Mouse (Mus musculus) forebrain, embryonic 14.5 days (tissue): ENCODE data around the gene Zrsr1. TPM values are rescaled to one million over a fixed set of nuclear protein-coding genes. Genes with fewer than 3 reads are reported as not detected.

Experiments
- ATAC-seq: fragments of 200-750 bp; cut with Nextera tagmentation; 2 replicates; pipeline ENCODE4 v1.8.0; 2017; ENCODE audit warnings: mild to moderate bottlenecking, moderate library complexity
- DNase-seq: peaks from one replicate; pipeline ENCODE4 v3.0.0-alpha.2; 2015; ENCODE audit warnings: low spot score
- H3K27ac ChIP-seq: fragments of 300-500 bp; sonication (generic); 2 replicates; pipeline ENCODE4 v1.5.1; 2014; ENCODE audit warnings: low read depth, mild to moderate bottlenecking, control low read depth, low read length, moderate library complexity
- H3K27me3 ChIP-seq: fragments of 300-500 bp; sonication (generic); replicated peaks from 2 replicates; pipeline ENCODE4 v1.6.1; 2014; ENCODE audit warnings: low read length, control low read depth, mixed read lengths; ENCODE audit not compliant: control insufficient read depth, insufficient read depth
- H3K36me3 ChIP-seq: fragments of 300-500 bp; sonication (generic); 2 replicates; pipeline ENCODE4 v1.6.1; 2014; ENCODE audit warnings: low read length, control low read depth; ENCODE audit not compliant: control insufficient read depth, insufficient read depth
- H3K4me1 ChIP-seq: fragments of 300-500 bp; sonication (generic); 2 replicates; pipeline ENCODE4 v1.6.1; 2014; ENCODE audit warnings: antibody characterized with exemption, low read length, control low read depth; ENCODE audit not compliant: control insufficient read depth, insufficient read depth
- H3K4me2 ChIP-seq: fragments of 300-500 bp; sonication (generic); 2 replicates; pipeline ENCODE4 v1.6.1; 2014; ENCODE audit warnings: mild to moderate bottlenecking, control low read depth, low read length
- H3K4me3 ChIP-seq: fragments of 300-500 bp; sonication (generic); 2 replicates; pipeline ENCODE4 v1.5.1; 2014; ENCODE audit warnings: low read depth, low read length, control low read depth
- H3K9ac ChIP-seq: fragments of 300-500 bp; sonication (generic); 2 replicates; pipeline ENCODE4 v1.6.1; 2014; ENCODE audit warnings: mild to moderate bottlenecking, low read length, control low read depth, moderate library complexity
- H3K9me3 ChIP-seq: fragments of 300-500 bp; sonication (generic); replicated peaks from 2 replicates; pipeline ENCODE4 v1.6.1; 2016; ENCODE audit warnings: low read length, control low read depth, mixed read lengths; ENCODE audit not compliant: control insufficient read depth
- WGBS: fragments of 180-500 bp; shearing (Covaris S2); extraction: QIAGEN DNeasy Blood & Tissue Kit; methylation state at CpG from one replicate; pipeline ENCODE4 v1.1.7; 2014; 5-methylcytosine and 5-hydroxymethylcytosine counted together
- polyA plus RNA-seq: library from polyadenylated mRNA; unstranded; fragments of >200 nt; fragmentation: Nextera tagmentation; extraction: Ambion mirVana; gene quantifications from 2 replicates; pipeline ENCODE4 v1.2.1, GENCODE M21; 2014

Zrsr1 gene
- polyA plus RNA-seq, 1 experiment from 2014 or later, result 4.7 TPM

DNA sequence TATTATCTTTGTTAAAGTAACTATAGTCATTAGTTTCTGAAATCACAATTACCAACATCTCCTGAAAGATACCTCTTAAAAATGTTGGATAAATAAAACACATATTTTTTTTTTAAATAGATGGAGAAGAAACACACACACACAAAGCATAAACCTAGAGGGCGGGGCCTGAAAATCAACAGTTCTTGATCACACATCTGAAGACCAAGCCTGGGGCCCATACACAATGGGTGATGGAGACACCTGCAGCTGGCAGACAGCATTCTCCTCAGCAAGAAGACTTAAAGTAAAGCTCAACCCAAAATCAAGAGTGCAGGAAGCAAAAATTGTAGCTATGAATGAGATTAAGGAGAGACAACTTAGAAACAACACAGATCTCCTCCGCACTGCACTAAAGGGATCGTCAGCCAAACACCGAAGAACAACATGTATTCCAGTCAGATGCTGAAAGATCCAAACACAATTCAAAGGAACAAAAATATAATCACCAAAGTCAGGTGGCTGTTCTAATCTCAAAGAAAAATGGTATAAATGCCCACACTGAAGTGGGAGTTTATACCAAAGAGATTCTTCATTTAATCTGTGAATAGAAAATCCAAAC lies 34.0 kb upstream of the Zrsr1 start:
- H3K9me3 ChIP-seq, result no peaks in the 10 kb centered on the region

DNA sequence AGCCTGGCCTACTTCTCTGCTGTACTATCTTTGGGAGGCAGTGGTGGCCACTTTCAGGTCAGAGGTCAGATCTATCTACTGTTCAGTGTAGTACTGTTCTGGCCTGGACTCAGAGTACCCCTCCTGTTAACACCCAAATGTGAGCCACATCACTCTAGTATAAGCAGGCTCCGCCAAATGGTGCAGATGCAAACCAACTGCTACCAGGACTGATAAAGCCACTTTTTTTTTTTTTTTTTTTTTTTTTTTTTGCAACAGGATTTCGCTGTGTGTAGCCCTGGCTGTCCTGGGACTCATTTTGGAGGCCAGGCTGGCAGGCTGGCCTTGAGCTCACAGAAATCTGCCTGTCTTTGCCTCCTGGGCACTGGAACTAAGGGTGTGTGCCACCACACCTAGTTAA lies 32.8 kb upstream of the Zrsr1 start:
- ATAC-seq, result no peak
- no peak for DNase-seq
- Histone ChIP-seq H3K36me3 (no peaks in the 10 kb centered on the region), H3K9me3 (no peaks in the 10 kb centered on the region), H3K9ac (no peak overlapping the region), H3K27me3 (no peaks in the 10 kb centered on the region), H3K4me2 (no peak overlapping the region), H3K4me1 (no peaks in the 10 kb centered on the region), H3K4me3 (no peak overlapping the region), H3K27ac (no peak overlapping the region)
- 83% methylated on average over 2 of the region's 2 CpGs for WGBS

More for the DNA sequence above, 34.0 kb upstream of the Zrsr1 start:
- H3K4me2 ChIP-seq, result no peak overlapping the region
- WGBS, result 93% methylated on average over 4 of the region's 4 CpGs
- no peak overlapping the region for H3K4me3 ChIP-seq
- no peaks in the 10 kb centered on the region for H3K27me3 ChIP-seq
- no peak overlapping the region for H3K9ac ChIP-seq
- H3K27ac ChIP-seq, result no peak overlapping the region
- no peaks in the 10 kb centered on the region for H3K36me3 ChIP-seq
- DNase-seq (no peak), ATAC-seq (no peak)
- no peaks in the 10 kb centered on the region for H3K4me1 ChIP-seq

DNA sequence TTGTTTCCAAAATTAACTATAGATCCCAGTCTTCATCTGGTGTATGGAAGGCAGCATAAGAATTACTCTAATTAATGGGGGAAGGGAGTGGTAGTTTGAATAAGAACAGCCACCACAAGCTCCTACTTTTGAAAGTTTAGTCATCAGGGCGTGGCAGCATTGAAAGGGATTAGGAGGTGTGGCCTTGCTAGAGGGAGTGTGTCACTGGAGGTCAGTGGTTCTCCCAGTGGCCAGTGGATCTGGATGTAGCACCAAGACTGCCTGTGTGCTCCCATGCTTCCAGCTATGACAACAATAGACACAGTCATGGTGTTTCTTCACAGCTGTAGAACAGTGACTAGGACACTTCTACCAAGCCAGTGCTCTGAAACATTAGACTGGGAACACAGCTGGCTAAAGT lies 22.7 kb upstream of the Zrsr1 start:
- H3K9me3 ChIP-seq, result no peaks in the 10 kb centered on the region
- ATAC-seq (no peak), DNase-seq (no peak)
- peaks cover 6% of the 10 kb centered on the region; the same call in 1 of the 2 replicates for H3K36me3 ChIP-seq
- no peak overlapping the region for H3K4me3 ChIP-seq
- no peak overlapping the region for H3K27ac ChIP-seq
- H3K4me2 ChIP-seq, result no peak overlapping the region
- 79% methylated on average over 1 of the region's 1 CpGs for WGBS
- H3K4me1 ChIP-seq, result no peaks in the 10 kb centered on the region
- H3K9ac ChIP-seq, result no peak overlapping the region
- H3K27me3 ChIP-seq, result no peaks in the 10 kb centered on the region

DNA sequence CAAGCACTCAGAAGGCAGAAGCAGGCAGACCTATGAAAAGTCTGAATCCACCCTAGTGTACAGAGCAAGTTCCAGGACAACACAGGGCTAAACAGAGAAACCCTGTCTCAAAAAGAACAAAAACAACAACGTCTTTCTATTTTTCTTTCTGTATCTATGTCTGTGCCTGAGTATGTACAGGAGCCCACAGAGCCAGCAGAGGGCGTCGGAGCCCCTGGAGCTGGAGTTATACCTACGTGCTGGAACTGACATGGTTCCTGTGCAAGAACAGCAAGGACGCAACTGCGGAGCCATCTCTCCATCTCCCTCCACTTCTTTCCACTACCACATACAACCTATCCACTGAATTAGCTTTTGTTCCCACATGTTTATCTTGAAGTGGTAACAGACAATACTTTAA lies 21.7 kb upstream of the Zrsr1 start:
- WGBS, result 86% methylated on average over 6 of the region's 6 CpGs
- DNase-seq (no peak), ATAC-seq (no peak)
- H3K4me3 ChIP-seq, result no peak overlapping the region
- H3K27ac ChIP-seq, result no peak overlapping the region
- H3K9me3 ChIP-seq, result no peaks in the 10 kb centered on the region
- H3K4me2 ChIP-seq, result no peak overlapping the region
- H3K36me3 ChIP-seq, result peaks cover 6% of the 10 kb centered on the region; the same call in 1 of the 2 replicates
- no peak overlapping the region for H3K9ac ChIP-seq
- no peaks in the 10 kb centered on the region for H3K27me3 ChIP-seq
- H3K4me1 ChIP-seq, result no peaks in the 10 kb centered on the region

GRCm38 (mm10) chr11:22952668-22953067 lies 19.1 kb upstream of the Zrsr1 start:
- no peak for DNase-seq
- Histone ChIP-seq H3K4me3 (no peak overlapping the region), H3K27ac (no peak overlapping the region), H3K36me3 (peaks cover 10% of the 10 kb centered on the region; the same call in 1 of the 2 replicates), H3K4me2 (no peak overlapping the region), H3K9ac (no peak overlapping the region), H3K27me3 (no peaks in the 10 kb centered on the region), H3K4me1 (no peaks in the 10 kb centered on the region), H3K9me3 (no peaks in the 10 kb centered on the region)
- WGBS, result 87% methylated on average over 7 of the region's 7 CpGs
- ATAC-seq, result no peak

DNA sequence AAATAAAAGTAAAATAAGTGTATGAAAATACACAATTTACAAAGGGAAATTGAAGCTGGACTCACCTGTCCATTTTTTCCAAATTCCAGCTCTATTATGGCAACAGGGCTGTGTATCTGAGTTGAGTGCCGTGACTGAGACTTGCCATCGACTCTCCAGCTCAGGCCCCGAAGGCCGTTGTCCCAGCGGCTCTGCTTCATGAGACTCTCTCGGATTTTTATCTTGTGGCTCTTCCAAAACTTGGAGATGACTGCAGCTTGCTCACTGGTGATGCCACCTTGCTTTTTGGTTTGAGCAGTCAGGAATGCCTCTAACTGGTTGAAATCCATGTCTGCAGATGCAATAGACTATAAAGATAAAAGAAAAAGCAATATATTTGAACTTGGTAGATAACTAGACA lies 15.5 kb upstream of the Zrsr1 start:
- H3K9ac ChIP-seq, result no peak overlapping the region
- peaks cover 10% of the 10 kb centered on the region; the same call in 1 of the 2 replicates for H3K36me3 ChIP-seq
- no peak overlapping the region for H3K27ac ChIP-seq
- DNase-seq (no peak), ATAC-seq (no peak)
- H3K4me2 ChIP-seq, result no peak overlapping the region
- H3K27me3 ChIP-seq, result no peaks in the 10 kb centered on the region
- no peak overlapping the region for H3K4me3 ChIP-seq
- WGBS, result 90% methylated on average over 6 of the region's 6 CpGs
- H3K4me1 ChIP-seq, result no peaks in the 10 kb centered on the region
- H3K9me3 ChIP-seq, result no peaks in the 10 kb centered on the region

GRCm38 (mm10) chr11:22956830-22957229 lies 15.0 kb upstream of the Zrsr1 start:
- Histone ChIP-seq H3K4me3 (no peak overlapping the region), H3K9me3 (no peaks in the 10 kb centered on the region), H3K9ac (no peak overlapping the region), H3K4me2 (no peak overlapping the region), H3K4me1 (no peaks in the 10 kb centered on the region), H3K36me3 (peaks cover 10% of the 10 kb centered on the region; the same call in 1 of the 2 replicates), H3K27ac (no peak overlapping the region), H3K27me3 (no peaks in the 10 kb centered on the region)
- DNase-seq, result no peak
- no peak for ATAC-seq
- WGBS, result 69% methylated on average over 4 of the region's 4 CpGs

- Histone ChIP-seq H3K9ac (no peak overlapping the region), H3K9me3 (no peaks in the 10 kb centered on the region), H3K27ac (no peak overlapping the region), H3K4me1 (no peaks in the 10 kb centered on the region), H3K36me3 (0 out of 2 replicates have a peak, but pooled peaks cover 6% of the 10 kb centered on the region), H3K27me3 (no peaks in the 10 kb centered on the region), H3K4me3 (no peak overlapping the region), H3K4me2 (no peak overlapping the region)
- DNase-seq (no peak), ATAC-seq (no peak)
- 91% methylated on average over 4 of the region's 4 CpGs for WGBS
Measured at GRCm38 (mm10) chr11:22957791-22958374, 13.9 kb upstream of the Zrsr1 start.

- Histone ChIP-seq H3K27ac (no peak overlapping the region), H3K36me3 (no peaks in the 10 kb centered on the region), H3K4me2 (no peak overlapping the region), H3K27me3 (no peaks in the 10 kb centered on the region), H3K4me1 (no peaks in the 10 kb centered on the region), H3K9me3 (no peaks in the 10 kb centered on the region), H3K4me3 (no peak overlapping the region), H3K9ac (no peak overlapping the region)
- DNase-seq (no peak), ATAC-seq (no peak)
- 92% methylated on average over 1 of the region's 1 CpGs for WGBS
Measured at GRCm38 (mm10) chr11:22962101-22962500, 9.7 kb upstream of the Zrsr1 start.
